25 mouse cellular contexts compared by ENCODE assay signal in genomic region chr2:124118469-124119243, GRCm38 (mm10). TPM values are rescaled to one million over a fixed set of nuclear protein-coding genes. Genes with fewer than 3 reads are reported as not detected.
A peak's percentile ranks its signal among the peaks of the same experiment; 100 is the strongest.
DNase-seq lines count a peak whose midpoint lies in the region; ATAC-seq and TF ChIP-seq lines count a peak whose summit lies in the region.
"Had no signal": no experiment of that assay in that cellular context is flagged by ENCODE, and none has a peak within 500 bp of the region (broad histone marks: within the 10 kb centered on the region; RNA-seq: fewer than 3 reads in every experiment).

No protein-coding gene starts in this region.

- peak overlapping the region; percentile 57 for H3K27ac ChIP-seq in forebrain, embryonic 15.5 days (replicated peaks)
- no peak overlapping the region for H3K27ac ChIP-seq in forebrain, embryonic 12.5 days
- no peak overlapping the region for H3K27ac ChIP-seq in forebrain, postnatal 0 days (ENCODE audit: low read depth, low read length)
- no peak overlapping the region for H3K27ac ChIP-seq in cerebellum, adult 2 months (ENCODE audit: insufficient read depth, low read length)
- H3K27ac ChIP-seq: embryonic facial prominence, embryonic 13.5 days; heart, embryonic 10.5 days; hindbrain, embryonic 10.5 days; kidney, postnatal 0 days; limb, embryonic 10.5 days; neural tube, embryonic 13.5 days had no signal

- no peaks in the 10 kb centered on the region for H3K9me3 ChIP-seq in forebrain, embryonic 15.5 days
- H3K9me3 ChIP-seq in forebrain, embryonic 12.5 days = no peaks in the 10 kb centered on the region
- no peaks in the 10 kb centered on the region for H3K9me3 ChIP-seq in forebrain, postnatal 0 days (ENCODE audit: low read length)
- H3K9me3 ChIP-seq: embryonic facial prominence, embryonic 13.5 days; heart, embryonic 10.5 days; hindbrain, embryonic 10.5 days; limb, embryonic 10.5 days; neural tube, embryonic 13.5 days had no signal

- no peaks in the 10 kb centered on the region for H3K36me3 ChIP-seq in forebrain, embryonic 15.5 days
- H3K36me3 ChIP-seq in forebrain, embryonic 12.5 days (replicated peaks) = no peaks in the 10 kb centered on the region
- H3K36me3 ChIP-seq in forebrain, postnatal 0 days (ENCODE audit: insufficient read depth) = no peaks in the 10 kb centered on the region
- H3K36me3 ChIP-seq: embryonic facial prominence, embryonic 13.5 days; heart, embryonic 10.5 days; hindbrain, embryonic 10.5 days; limb, embryonic 10.5 days; neural tube, embryonic 13.5 days had no signal

- peaks cover 13% of the 10 kb centered on the region for H3K4me1 ChIP-seq in forebrain, embryonic 15.5 days
- peaks cover 9% of the 10 kb centered on the region; the same call in 1 of the 2 replicates for H3K4me1 ChIP-seq in forebrain, embryonic 12.5 days
- no peaks in the 10 kb centered on the region; the same call in 1 of the 2 replicates for H3K4me1 ChIP-seq in forebrain, postnatal 0 days (ENCODE audit: insufficient read depth)
- no peaks in the 10 kb centered on the region for H3K4me1 ChIP-seq in cerebellum, adult 2 months (ENCODE audit: control insufficient read depth, insufficient read depth, low read length)
- H3K4me1 ChIP-seq: embryonic facial prominence, embryonic 13.5 days; limb, embryonic 10.5 days had no signal

- peak; percentile 55; the same call in 1 of the 2 replicates for ATAC-seq in forebrain, embryonic 15.5 days (replicated peaks)
- ATAC-seq in forebrain, embryonic 12.5 days (ENCODE audit: low FRiP score) = no peak
- peak; percentile 29; the same call in 1 of the 2 replicates for ATAC-seq in forebrain, postnatal 0 days
- ATAC-seq: midbrain, embryonic 16.5 days had no signal

- H3K27me3 ChIP-seq in forebrain, embryonic 15.5 days = no peaks in the 10 kb centered on the region
- no peaks in the 10 kb centered on the region for H3K27me3 ChIP-seq in forebrain, embryonic 12.5 days
- no peaks in the 10 kb centered on the region for H3K27me3 ChIP-seq in forebrain, postnatal 0 days (ENCODE audit: insufficient read depth, low read length)
- no peaks in the 10 kb centered on the region for H3K27me3 ChIP-seq in cerebellum, adult 2 months (ENCODE audit: control insufficient read depth, insufficient read depth, low read length)
- H3K27me3 ChIP-seq: embryonic facial prominence, embryonic 13.5 days; neural tube, embryonic 13.5 days had no signal

- no peak overlapping the region for H3K9ac ChIP-seq in forebrain, embryonic 15.5 days (replicated peaks)
- H3K9ac ChIP-seq in forebrain, embryonic 12.5 days = no peak overlapping the region
- no peak overlapping the region for H3K9ac ChIP-seq in forebrain, postnatal 0 days
- H3K9ac ChIP-seq: embryonic facial prominence, embryonic 13.5 days; neural tube, embryonic 13.5 days had no signal

- peak; percentile 30 for DNase-seq in adipocyte (ENCODE audit: low spot score)
- DNase-seq in forebrain, postnatal 0 days = peak; percentile 12
- peak; percentile 63 for DNase-seq in lung, postnatal 10 days
- no peak for DNase-seq in right cerebral cortex, postnatal 36 days (ENCODE audit: low spot score in 2 of 2)
- no peak for DNase-seq in right cerebral cortex, postnatal 4 days
- DNase-seq in cerebellum, adult 2 months = no peak
- DNase-seq: adrenal gland, adult 2 months; cerebellum, adult 11-12 months; cerebellum, postnatal 14 days; gastrocnemius, postnatal 10 days; kidney, adult 18-20 months; liver; retina, postnatal 1 day; thymus, adult 2 months; thymus, postnatal 4 days had no signal

- no peak overlapping the region for H3K4me3 ChIP-seq in forebrain, embryonic 15.5 days
- no peak overlapping the region for H3K4me3 ChIP-seq in forebrain, embryonic 12.5 days (replicated peaks)
- no peak overlapping the region for H3K4me3 ChIP-seq in forebrain, postnatal 0 days (ENCODE audit: low read depth, low read length)
- H3K4me3 ChIP-seq in cerebellum, adult 2 months (replicated peaks; ENCODE audit: insufficient read depth, low read depth, low read length) = no peak overlapping the region
- H3K4me3 ChIP-seq: embryonic facial prominence, embryonic 13.5 days; heart, embryonic 10.5 days; hindbrain, embryonic 10.5 days; limb, embryonic 10.5 days; myocyte; neural tube, embryonic 13.5 days had no signal

- H3K4me2 ChIP-seq in forebrain, embryonic 15.5 days (replicated peaks) = no peak overlapping the region
- no peak overlapping the region for H3K4me2 ChIP-seq in forebrain, embryonic 12.5 days
- H3K4me2 ChIP-seq in forebrain, postnatal 0 days (ENCODE audit: low read depth) = no peak overlapping the region
- H3K4me2 ChIP-seq: embryonic facial prominence, embryonic 13.5 days; neural tube, embryonic 13.5 days had no signal

- TF ChIP-seq POLR2A in cerebellum, adult 2 months (IDR thresholded peaks at IDR 0.05; ENCODE audit: borderline replicate concordance, insufficient read depth, low read length) = no peak

- WGBS in forebrain, embryonic 15.5 days = 37% methylated on average over 11 of the region's 11 CpGs
- WGBS in forebrain, embryonic 12.5 days = 66% methylated on average over 11 of the region's 11 CpGs
- 33% methylated on average over 11 of the region's 11 CpGs for WGBS in forebrain, postnatal 0 days
- 65% methylated on average over 11 of the region's 11 CpGs for WGBS in cerebellum, adult 2 months

- no peak for TF ChIP-seq CTCF in forebrain, postnatal 0 days (IDR thresholded peaks at IDR 0.05; ENCODE audit: low read depth)
- TF ChIP-seq CTCF in cerebellum, adult 2 months (IDR thresholded peaks at IDR 0.05; ENCODE audit: borderline replicate concordance, insufficient read depth, low read depth, low read length) = no peak

RNA-seq across cellular contexts. Expression of gene Sema6d, which starts 28.9 kb away (rescaled TPM):
- 28.7 and 31.0 TPM in 2 replicates for polyA plus RNA-seq in forebrain, embryonic 15.5 days (2015; fragmentation: Nextera tagmentation; extraction: Ambion mirVana)
- polyA plus RNA-seq in forebrain, embryonic 12.5 days (2016; fragmentation: Nextera tagmentation; extraction: Ambion mirVana) = 19.1 and 19.8 TPM in 2 replicates
- total RNA-seq in forebrain, postnatal 0 days (2014; rRNA removed) = 41.9 and 65.1 TPM in 2 replicates
- 8.4 and 22.5 TPM in 2 replicates for polyA plus RNA-seq in forebrain, postnatal 0 days (2015; fragmentation: Nextera tagmentation; extraction: Ambion mirVana)
- 59.1 and 59.6 TPM in 2 replicates for polyA plus RNA-seq in cerebellum, adult 2 months (2012; rRNA removed)

Comparison
In these comparisons a context has a peak if more than half of its experiments do, and no peak if none do; other contexts are left out.
1. DNase-seq: peak in adipocyte (single experiment), forebrain, postnatal 0 days (single experiment) and lung, postnatal 10 days (single experiment); none in right cerebral cortex, postnatal 36 days (0 of 2), right cerebral cortex, postnatal 4 days (single experiment) and cerebellum, adult 2 months (0 of 2).